In the genomic region with DNA sequence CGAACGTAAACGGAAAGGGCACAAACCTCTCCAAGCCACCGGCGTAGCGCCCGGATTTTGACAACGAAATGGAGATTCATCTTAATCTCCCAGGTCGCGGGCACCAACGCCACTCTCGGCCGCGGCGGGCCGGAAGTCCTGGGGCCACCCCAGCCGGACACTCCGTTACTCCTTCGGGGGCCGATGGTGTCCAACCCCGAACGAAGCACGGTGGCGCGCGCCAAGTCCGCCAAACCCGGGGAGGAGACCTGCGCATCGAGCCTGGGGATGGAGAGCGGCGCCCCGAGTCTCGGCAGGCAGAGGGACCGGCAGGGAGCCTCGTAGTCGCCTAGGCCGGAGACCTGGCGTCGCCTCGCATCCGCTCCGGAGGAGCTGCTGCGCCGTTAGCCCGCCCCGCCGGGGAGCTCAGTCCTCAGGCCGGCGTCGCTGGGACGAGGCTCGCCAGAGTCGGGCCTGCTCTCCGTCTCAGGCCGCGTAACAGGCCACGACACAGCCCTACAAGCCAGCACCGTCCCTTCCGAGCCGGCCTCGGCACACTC, we compare ENCODE assay signal across 8 mouse cellular contexts. TPM values are rescaled to one million over a fixed set of nuclear protein-coding genes. Genes with fewer than 3 reads are reported as not detected.
DNase-seq lines count a peak whose midpoint lies in the region; ATAC-seq lines count a peak whose summit lies in the region.

No protein-coding gene starts in this region.

- DNase-seq in kidney, adult 9 months, result no peak
- DNase-seq in forebrain, embryonic 11.5 days (ENCODE audit: low spot score), result no peak
- DNase-seq in limb, embryonic 11.5 days (ENCODE audit: low spot score), result peak; percentile 75
- DNase-seq in frontal cortex, postnatal 36 days (ENCODE audit: low spot score in 2 of 2), result no peak
- no peak for DNase-seq in thymus, postnatal 4 days

- peak overlapping the region; percentile 63 for H3K4me2 ChIP-seq in kidney, embryonic 16.5 days (replicated peaks; ENCODE audit: low read depth, low read length)
- peak overlapping the region; percentile 59 for H3K4me2 ChIP-seq in forebrain, embryonic 11.5 days (ENCODE audit: low read depth, low read length, severe bottlenecking)
- peak overlapping the region; percentile 60 for H3K4me2 ChIP-seq in limb, embryonic 11.5 days (ENCODE audit: low read depth, severe bottlenecking)
- H3K4me2 ChIP-seq in neural tube, embryonic 15.5 days, result peak overlapping the region; percentile 62

- H3K4me3 ChIP-seq in kidney, embryonic 16.5 days (ENCODE audit: low read length), result peak overlapping the region; percentile 93
- peak overlapping the region; percentile 93 for H3K4me3 ChIP-seq in forebrain, embryonic 11.5 days (ENCODE audit: low read depth, low read length)
- peak overlapping the region; percentile 99 for H3K4me3 ChIP-seq in limb, embryonic 11.5 days (ENCODE audit: low read depth, low read length)
- peak overlapping the region; percentile 86 for H3K4me3 ChIP-seq in neural tube, embryonic 15.5 days (replicated peaks)

- H3K36me3 ChIP-seq in kidney, embryonic 16.5 days (ENCODE audit: insufficient read depth, low read length), result peaks cover 15% of the 10 kb centered on the region
- no peaks in the 10 kb centered on the region; the same call in 1 of the 2 replicates for H3K36me3 ChIP-seq in forebrain, embryonic 11.5 days (ENCODE audit: control insufficient read depth, insufficient read depth, low read length)
- H3K36me3 ChIP-seq in limb, embryonic 11.5 days (ENCODE audit: control insufficient read depth, insufficient read depth, low read length), result peaks cover 9% of the 10 kb centered on the region; the same call in 1 of the 2 replicates
- peaks cover 7% of the 10 kb centered on the region; the same call in 1 of the 2 replicates for H3K36me3 ChIP-seq in neural tube, embryonic 15.5 days

- H3K27me3 ChIP-seq in kidney, embryonic 16.5 days (ENCODE audit: insufficient read depth, low read length), result no peaks in the 10 kb centered on the region
- H3K27me3 ChIP-seq in forebrain, embryonic 11.5 days (ENCODE audit: control insufficient read depth, insufficient read depth, low read length), result no peaks in the 10 kb centered on the region
- H3K27me3 ChIP-seq in limb, embryonic 11.5 days (ENCODE audit: control insufficient read depth, insufficient read depth, low read length), result no peaks in the 10 kb centered on the region
- no peaks in the 10 kb centered on the region for H3K27me3 ChIP-seq in neural tube, embryonic 15.5 days (replicated peaks)

- WGBS in kidney, embryonic 16.5 days, result under 1% methylated on average over 50 of the region's 62 CpGs
- WGBS in forebrain, embryonic 11.5 days, result under 1% methylated on average over 61 of the region's 62 CpGs
- WGBS in limb, embryonic 11.5 days, result under 1% methylated on average over 61 of the region's 62 CpGs
- WGBS in neural tube, embryonic 15.5 days, result under 1% methylated on average over 58 of the region's 62 CpGs

- H3K9ac ChIP-seq in kidney, embryonic 16.5 days (replicated peaks; ENCODE audit: low read length), result peak overlapping the region; percentile 97
- H3K9ac ChIP-seq in forebrain, embryonic 11.5 days (ENCODE audit: low read length), result peak overlapping the region; percentile 97
- H3K9ac ChIP-seq in limb, embryonic 11.5 days (ENCODE audit: low read length), result peak overlapping the region; percentile 99
- H3K9ac ChIP-seq in neural tube, embryonic 15.5 days (replicated peaks), result peak overlapping the region; percentile 95

- H3K9me3 ChIP-seq in kidney, embryonic 16.5 days (ENCODE audit: low read length), result no peaks in the 10 kb centered on the region
- H3K9me3 ChIP-seq in forebrain, embryonic 11.5 days (ENCODE audit: control insufficient read depth, low read length), result no peaks in the 10 kb centered on the region
- no peaks in the 10 kb centered on the region for H3K9me3 ChIP-seq in limb, embryonic 11.5 days (ENCODE audit: control insufficient read depth, low read length)
- no peaks in the 10 kb centered on the region for H3K9me3 ChIP-seq in neural tube, embryonic 15.5 days (replicated peaks)

- peak; percentile 35; the same call in 1 of the 2 replicates for ATAC-seq in kidney, embryonic 16.5 days (ENCODE audit: low FRiP score, low TSS enrichment)
- peak; percentile 5 for ATAC-seq in activated CD4-positive, CD25-positive, alpha-beta regulatory T cell, adult 4 months
- ATAC-seq in forebrain, embryonic 11.5 days (replicated peaks; ENCODE audit: low FRiP score), result peak; percentile 40
- ATAC-seq in limb, embryonic 11.5 days (ENCODE audit: insufficient number of reproducible peaks, low FRiP score, low TSS enrichment, low read depth), result no peak; the same call in 1 of the 2 replicates
- no peak for ATAC-seq in neural tube, embryonic 15.5 days (ENCODE audit: low FRiP score)

- H3K4me1 ChIP-seq in kidney, embryonic 16.5 days (ENCODE audit: insufficient read depth, low read length), result peaks cover 23% of the 10 kb centered on the region
- H3K4me1 ChIP-seq in forebrain, embryonic 11.5 days (replicated peaks; ENCODE audit: control insufficient read depth, insufficient read depth, low read length), result peaks cover 11% of the 10 kb centered on the region; the same call in 1 of the 2 replicates
- peaks cover 13% of the 10 kb centered on the region for H3K4me1 ChIP-seq in limb, embryonic 11.5 days (ENCODE audit: control insufficient read depth, insufficient read depth, low read length)
- H3K4me1 ChIP-seq in neural tube, embryonic 15.5 days, result peaks cover 51% of the 10 kb centered on the region

- H3K27ac ChIP-seq in kidney, embryonic 16.5 days (ENCODE audit: low read length), result peak overlapping the region; percentile 97
- H3K27ac ChIP-seq in forebrain, embryonic 11.5 days (ENCODE audit: low read depth, low read length), result peak overlapping the region; percentile 95
- H3K27ac ChIP-seq in limb, embryonic 11.5 days (replicated peaks; ENCODE audit: low read depth, low read length), result peak overlapping the region; percentile 95
- H3K27ac ChIP-seq in neural tube, embryonic 15.5 days (replicated peaks), result peak overlapping the region; percentile 93

RNA-seq across cellular contexts. Expression of a gene that starts 0.4 kb away (rescaled TPM):
- polyA plus RNA-seq in kidney, embryonic 16.5 days (2015; fragmentation: Nextera tagmentation; extraction: Ambion mirVana), result 383 and 405 TPM in 2 replicates
- polyA plus RNA-seq in activated CD4-positive, CD25-positive, alpha-beta regulatory T cell, adult 4 months (2017; shearing (Covaris generic)), result 100 to 1,000 TPM; 309 to 413 TPM
- 508 and 555 TPM in 2 replicates for polyA plus RNA-seq in forebrain, embryonic 11.5 days (2014; fragmentation: Nextera tagmentation; extraction: Ambion mirVana)
- polyA plus RNA-seq in limb, embryonic 11.5 days (2014; fragmentation: Nextera tagmentation; extraction: Ambion mirVana), result 608 and 644 TPM in 2 replicates
- 246 and 284 TPM in 2 replicates for polyA plus RNA-seq in neural tube, embryonic 15.5 days (2015; fragmentation: Nextera tagmentation; extraction: Ambion mirVana)

RNA-seq across cellular contexts. Expression of a gene that starts 0.7 kb away (rescaled TPM):
- 44.4 and 45.1 TPM in 2 replicates for polyA plus RNA-seq in kidney, embryonic 16.5 days (2015; fragmentation: Nextera tagmentation; extraction: Ambion mirVana)
- polyA plus RNA-seq in activated CD4-positive, CD25-positive, alpha-beta regulatory T cell, adult 4 months (2017; shearing (Covaris generic)), result 100 to 1,000 TPM; 117 TPM
- 44.9 and 46.2 TPM in 2 replicates for polyA plus RNA-seq in forebrain, embryonic 11.5 days (2014; fragmentation: Nextera tagmentation; extraction: Ambion mirVana)
- polyA plus RNA-seq in limb, embryonic 11.5 days (2014; fragmentation: Nextera tagmentation; extraction: Ambion mirVana), result 42.5 and 53.3 TPM in 2 replicates
- 18.3 and 29.5 TPM in 2 replicates for polyA plus RNA-seq in neural tube, embryonic 15.5 days (2015; fragmentation: Nextera tagmentation; extraction: Ambion mirVana)

RNA-seq across cellular contexts. Expression of a gene that starts 43.2 kb away (rescaled TPM):
- 17.2 and 18.4 TPM in 2 replicates for polyA plus RNA-seq in kidney, embryonic 16.5 days (2015; fragmentation: Nextera tagmentation; extraction: Ambion mirVana)
- 1 to 10 TPM; 4.4 to 5.3 TPM for polyA plus RNA-seq in activated CD4-positive, CD25-positive, alpha-beta regulatory T cell, adult 4 months (2017; shearing (Covaris generic))
- polyA plus RNA-seq in forebrain, embryonic 11.5 days (2014; fragmentation: Nextera tagmentation; extraction: Ambion mirVana), result 8.3 TPM in 2 replicates
- 7.2 and 7.4 TPM in 2 replicates for polyA plus RNA-seq in limb, embryonic 11.5 days (2014; fragmentation: Nextera tagmentation; extraction: Ambion mirVana)
- polyA plus RNA-seq in neural tube, embryonic 15.5 days (2015; fragmentation: Nextera tagmentation; extraction: Ambion mirVana), result 18.2 and 20.2 TPM in 2 replicates

RNA-seq across cellular contexts. Expression of a gene that starts 47.3 kb away (rescaled TPM):
- polyA plus RNA-seq in kidney, embryonic 16.5 days (2015; fragmentation: Nextera tagmentation; extraction: Ambion mirVana), result 1.2 and 1.3 TPM in 2 replicates
- polyA plus RNA-seq in activated CD4-positive, CD25-positive, alpha-beta regulatory T cell, adult 4 months (2017; shearing (Covaris generic)), result under 1 TPM; 0.46 to 0.48 TPM
- 0.37 and 0.57 TPM in 2 replicates for polyA plus RNA-seq in forebrain, embryonic 11.5 days (2014; fragmentation: Nextera tagmentation; extraction: Ambion mirVana)
- polyA plus RNA-seq in limb, embryonic 11.5 days (2014; fragmentation: Nextera tagmentation; extraction: Ambion mirVana), result 0.47 and 0.59 TPM in 2 replicates
- polyA plus RNA-seq in neural tube, embryonic 15.5 days (2015; fragmentation: Nextera tagmentation; extraction: Ambion mirVana), result 2.7 and 2.9 TPM in 2 replicates

Comparison
In these comparisons a context has a peak if more than half of its experiments do, and no peak if none do; other contexts are left out.
1. ATAC-seq: peak in kidney, embryonic 16.5 days (single experiment), activated CD4-positive, CD25-positive, alpha-beta regulatory T cell, adult 4 months (single experiment) and forebrain, embryonic 11.5 days (single experiment); none in limb, embryonic 11.5 days (single experiment) and neural tube, embryonic 15.5 days (single experiment).
2. Peak in every context shown above with its lines, with median percentiles within 50 percentile points of each other: H3K27ac ChIP-seq, H3K4me2 ChIP-seq, H3K4me3 ChIP-seq and H3K9ac ChIP-seq.